ENCODE assay signal across 21 mouse cellular contexts in genomic region chr6:54925736-54926440, GRCm38 (mm10). TPM values are rescaled to one million over a fixed set of nuclear protein-coding genes. Genes with fewer than 3 reads are reported as not detected.
A peak's percentile ranks its signal among the peaks of the same experiment; 100 is the strongest.
DNase-seq lines count a peak whose midpoint lies in the region; ATAC-seq and TF ChIP-seq lines count a peak whose summit lies in the region.
"Had no signal": no experiment of that assay in that cellular context is flagged by ENCODE, and none has a peak within 500 bp of the region (broad histone marks: within the 10 kb centered on the region; RNA-seq: fewer than 3 reads in every experiment).

No protein-coding gene starts in this region.

- H3K4me2 ChIP-seq in kidney, embryonic 15.5 days: no peak overlapping the region
- H3K4me2 ChIP-seq in heart, embryonic 12.5 days: no peak overlapping the region
- H3K4me2 ChIP-seq in intestine, embryonic 16.5 days (ENCODE audit: low read depth, low read length): no peak overlapping the region
- H3K4me2 ChIP-seq: heart, embryonic 11.5 days; liver, embryonic 12.5 days; neural tube, embryonic 12.5 days had no signal

- H3K27me3 ChIP-seq in kidney, adult 2 months (replicated peaks; ENCODE audit: control insufficient read depth, insufficient read depth, low read length): no peaks in the 10 kb centered on the region
- no peaks in the 10 kb centered on the region for H3K27me3 ChIP-seq in kidney, embryonic 15.5 days
- H3K27me3 ChIP-seq in heart, embryonic 12.5 days (replicated peaks): no peaks in the 10 kb centered on the region
- no peaks in the 10 kb centered on the region for H3K27me3 ChIP-seq in intestine, embryonic 16.5 days (replicated peaks; ENCODE audit: control insufficient read depth, insufficient read depth, low read length)
- H3K27me3 ChIP-seq: liver, embryonic 12.5 days; neural tube, embryonic 12.5 days had no signal

- H3K4me1 ChIP-seq in kidney, adult 2 months (ENCODE audit: control insufficient read depth, insufficient read depth, low read length): no peaks in the 10 kb centered on the region
- H3K4me1 ChIP-seq in kidney, embryonic 15.5 days: no peaks in the 10 kb centered on the region
- peaks cover 2% of the 10 kb centered on the region; the same call in 1 of the 2 replicates for H3K4me1 ChIP-seq in bone marrow, adult 2 months (ENCODE audit: control insufficient read depth, insufficient read depth, low read length)
- no peaks in the 10 kb centered on the region for H3K4me1 ChIP-seq in heart, embryonic 12.5 days (replicated peaks)
- no peaks in the 10 kb centered on the region for H3K4me1 ChIP-seq in intestine, embryonic 16.5 days (ENCODE audit: control insufficient read depth, insufficient read depth, low read length)
- H3K4me1 ChIP-seq: liver, embryonic 12.5 days; neural tube, embryonic 12.5 days had no signal

- H3K36me3 ChIP-seq in kidney, adult 2 months (ENCODE audit: control insufficient read depth, insufficient read depth, low read length): no peaks in the 10 kb centered on the region
- no peaks in the 10 kb centered on the region for H3K36me3 ChIP-seq in kidney, embryonic 15.5 days
- no peaks in the 10 kb centered on the region for H3K36me3 ChIP-seq in heart, embryonic 12.5 days
- no peaks in the 10 kb centered on the region for H3K36me3 ChIP-seq in intestine, embryonic 16.5 days (ENCODE audit: control insufficient read depth, insufficient read depth, low read length)
- H3K36me3 ChIP-seq: G1E; liver, embryonic 12.5 days; neural tube, embryonic 12.5 days had no signal

- 0 out of 2 replicates have a peak overlapping the region, but pooled peaks have one; percentile 24 for H3K27ac ChIP-seq in kidney, adult 2 months (ENCODE audit: insufficient read depth, low read depth, low read length)
- no peak overlapping the region for H3K27ac ChIP-seq in kidney, embryonic 15.5 days
- peak overlapping the region; percentile 75 for H3K27ac ChIP-seq in bone marrow, adult 2 months (ENCODE audit: control insufficient read depth, insufficient read depth, low read depth, low read length, poor library complexity)
- no peak overlapping the region for H3K27ac ChIP-seq in heart, embryonic 12.5 days (ENCODE audit: poor library complexity, severe bottlenecking)
- H3K27ac ChIP-seq in intestine, embryonic 16.5 days (ENCODE audit: low read length): no peak overlapping the region
- H3K27ac ChIP-seq: liver, embryonic 12.5 days; neural tube, embryonic 12.5 days had no signal

- H3K4me3 ChIP-seq in kidney, adult 2 months (ENCODE audit: insufficient read depth, low read depth, low read length): no peak overlapping the region
- no peak overlapping the region for H3K4me3 ChIP-seq in kidney, embryonic 15.5 days (replicated peaks)
- H3K4me3 ChIP-seq in bone marrow, adult 2 months (replicated peaks; ENCODE audit: control insufficient read depth, low read depth, low read length): no peak overlapping the region
- H3K4me3 ChIP-seq in heart, embryonic 12.5 days: no peak overlapping the region
- no peak overlapping the region for H3K4me3 ChIP-seq in intestine, embryonic 16.5 days (ENCODE audit: low read length)
- H3K4me3 ChIP-seq: erythroblast, embryonic 14.5 days; liver, embryonic 12.5 days; neural tube, embryonic 12.5 days had no signal

- no peak overlapping the region for H3K9ac ChIP-seq in kidney, embryonic 15.5 days
- no peak overlapping the region for H3K9ac ChIP-seq in heart, embryonic 12.5 days
- no peak overlapping the region for H3K9ac ChIP-seq in intestine, embryonic 16.5 days (ENCODE audit: low read depth, low read length)
- H3K9ac ChIP-seq: liver, embryonic 12.5 days; neural tube, embryonic 12.5 days had no signal

- TF ChIP-seq CTCF in kidney, adult 2 months (conservative IDR thresholded peaks at IDR 0.05; ENCODE audit: insufficient read depth, insufficient read length, low read depth, low read length): no peak
- TF ChIP-seq CTCF in bone marrow, adult 2 months (IDR thresholded peaks at IDR 0.05; ENCODE audit: control insufficient read depth, insufficient read depth, low read length): no peak

- no peak for ATAC-seq in kidney, embryonic 15.5 days (replicated peaks; ENCODE audit: low FRiP score)
- peak; percentile 83 for ATAC-seq in megakaryocyte progenitor cell, adult 5-6 weeks (replicated peaks; ENCODE audit: poor library complexity)
- no peak for ATAC-seq in cerebellum, adult (ENCODE audit: insufficient number of reproducible peaks, low FRiP score, low TSS enrichment)
- ATAC-seq in heart, embryonic 12.5 days (ENCODE audit: insufficient number of reproducible peaks, low FRiP score): no peak
- no peak for ATAC-seq in intestine, embryonic 16.5 days
- ATAC-seq: liver, embryonic 12.5 days had no signal

- no peak for TF ChIP-seq POLR2A in kidney, adult 2 months (IDR thresholded peaks at IDR 0.05; ENCODE audit: low read depth, low read length)
- no peak for TF ChIP-seq POLR2A in bone marrow, adult 2 months (IDR thresholded peaks at IDR 0.05; ENCODE audit: borderline replicate concordance, control insufficient read depth, low read depth, low read length)

- peak; percentile 39 for DNase-seq in kidney, adult 2 months
- peak; percentile 79 for DNase-seq in 416B (ENCODE audit: low read depth)
- DNase-seq: adrenal gland, postnatal 25 days; cerebellum, postnatal 10 days; gastrocnemius, postnatal 10 days; heart, postnatal 36 days; kidney, postnatal 10 days; left cerebral cortex, postnatal 4 days; midbrain, embryonic 14.5 days; right cerebral cortex, postnatal 4 days had no signal

- 61% methylated on average over 7 of the region's 7 CpGs for WGBS in kidney, adult 2 months
- 57% methylated on average over 7 of the region's 7 CpGs for WGBS in kidney, embryonic 15.5 days
- 12% methylated on average over 7 of the region's 7 CpGs for WGBS in bone marrow, adult 2 months
- WGBS in heart, embryonic 12.5 days: 57% methylated on average over 7 of the region's 7 CpGs
- WGBS in intestine, embryonic 16.5 days: 67% methylated on average over 7 of the region's 7 CpGs

- no peaks in the 10 kb centered on the region for H3K9me3 ChIP-seq in kidney, embryonic 15.5 days (replicated peaks)
- no peaks in the 10 kb centered on the region for H3K9me3 ChIP-seq in heart, embryonic 12.5 days (replicated peaks)
- no peaks in the 10 kb centered on the region for H3K9me3 ChIP-seq in intestine, embryonic 16.5 days (ENCODE audit: control insufficient read depth, low read length)
- H3K9me3 ChIP-seq: G1E; liver, embryonic 12.5 days; neural tube, embryonic 12.5 days had no signal

RNA-seq across cellular contexts. Expression of gene Nod1, which starts 46.5 kb away (rescaled TPM):
- polyA plus RNA-seq in kidney, adult 2 months (2012; rRNA removed): 14.0 and 18.7 TPM in 2 replicates
- polyA plus RNA-seq in kidney, embryonic 15.5 days (2015; fragmentation: Nextera tagmentation; extraction: Ambion mirVana): 3.6 and 5.1 TPM in 2 replicates
- 4.7 and 10.1 TPM in 2 replicates for polyA plus RNA-seq in bone marrow, adult 2 months (2011; ENCODE audit: insufficient read depth, insufficient read length, low replicate concordance, missing spikeins)
- total RNA-seq in megakaryocyte progenitor cell, adult 5-6 weeks (2015): 6.2 TPM in 2 replicates
- total RNA-seq in megakaryocyte progenitor cell, adult 5-6 weeks (2017): 4.6 and 5.2 TPM in 2 replicates
- polyA plus RNA-seq in heart, embryonic 12.5 days (2016; fragmentation: Nextera tagmentation; extraction: Ambion mirVana): 4.1 and 4.2 TPM in 2 replicates
- polyA plus RNA-seq in intestine, embryonic 16.5 days (2015; fragmentation: Nextera tagmentation; extraction: Ambion mirVana): 4.8 TPM in 2 replicates

Comparison
In these comparisons a context has a peak if more than half of its experiments do, and no peak if none do; other contexts are left out.
1. H3K27ac ChIP-seq: peak in kidney, adult 2 months (single experiment) and bone marrow, adult 2 months (single experiment); none in kidney, embryonic 15.5 days (single experiment), heart, embryonic 12.5 days (single experiment) and intestine, embryonic 16.5 days (single experiment).